Mouse (Mus musculus) G1E (cell line): ENCODE data around the gene Antxr2.

Experiments
- CTCF ChIP-seq: IDR thresholded peaks from 2 replicates; pipeline ENCODE4 v1.5.1; 2012; ENCODE audit warnings: low read depth, low read length, inconsistent platforms, mixed read lengths
- GATA1 ChIP-seq: IDR thresholded peaks from 2 replicates; pipeline ENCODE4 v1.6.1; 2012; ENCODE audit warnings: borderline replicate concordance, low read length, inconsistent platforms, mixed read lengths
- POLR2AphosphoS5 ChIP-seq: IDR thresholded peaks from 2 replicates; pipeline ENCODE4 v1.6.1; 2012; ENCODE audit warnings: low read depth, low read length, inconsistent platforms; ENCODE audit not compliant: insufficient replicate concordance
- TAL1 ChIP-seq: conservative IDR thresholded peaks from 2 replicates; pipeline ENCODE4 v1.6.1; 2012; ENCODE audit warnings: low read depth, low read length, inconsistent platforms, mixed read lengths

DNA sequence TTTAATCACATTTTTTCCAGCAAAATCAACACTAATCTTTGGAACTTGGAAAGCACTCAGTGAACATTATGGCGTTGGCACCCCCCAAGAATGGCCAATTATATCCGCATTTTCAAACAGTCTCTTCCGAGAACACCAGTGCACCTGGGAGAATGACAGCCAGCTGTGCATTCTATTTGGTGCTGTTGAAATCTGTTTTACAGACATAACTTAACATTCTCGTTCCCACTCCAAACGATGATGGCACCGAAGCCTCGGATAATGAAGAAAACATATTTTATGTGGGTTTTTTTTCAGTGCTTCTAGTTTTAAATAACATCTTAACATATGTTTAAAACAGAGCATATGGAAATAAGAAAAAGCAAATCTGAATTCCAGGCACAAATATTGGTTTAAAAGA lies 129.7 kb downstream of the Antxr2 start:
- TF ChIP-seq CTCF (no peak), GATA1 (no peak), TAL1 (no peak), POLR2AphosphoS5 (no peak)
